Mouse (Mus musculus): Measurements from ENCODE around the gene Tpi1. TPM values are rescaled to one million over a fixed set of nuclear protein-coding genes. Genes with fewer than 3 reads are reported as not detected.
"Not testable (repeated sequence)": the region's sequence is repeated elsewhere in the genome, so short reads cannot be mapped to it uniquely, and the experiment has no call there.

Tpi1 gene
- polyA plus RNA-seq, 1 experiment from 2014 or later, result 537 TPM

- Histone ChIP-seq H3K4me1 (replicated peaks; ENCODE audit: control insufficient read depth, insufficient read depth, low read length) (no peaks in the 10 kb centered on the region), H3K27me3 (replicated peaks; ENCODE audit: control insufficient read depth, insufficient read depth, low read length) (no peaks in the 10 kb centered on the region), H3K9me3 (ENCODE audit: control insufficient read depth) (no peaks in the 10 kb centered on the region), H3K9ac (ENCODE audit: low read depth, low read length) (no peak overlapping the region), H3K4me2 (replicated peaks; ENCODE audit: low read depth) (no peak overlapping the region), H3K4me3 (ENCODE audit: low read depth, low read length) (no peak overlapping the region), H3K27ac (ENCODE audit: low read depth, low read length) (no peak overlapping the region), H3K36me3 (ENCODE audit: control insufficient read depth, insufficient read depth) (peaks cover 30% of the 10 kb centered on the region)
- no peak for TF ChIP-seq CTCF (IDR thresholded peaks at IDR 0.05; ENCODE audit: low read depth)
- no peak for ATAC-seq
- 81% methylated on average over 10 of the region's 10 CpGs for WGBS
Measured at GRCm38 (mm10) chr6:124835531-124835930, 21.4 kb upstream of the Tpi1 start.

GRCm38 (mm10) chr6:124834512-124835081, 20.5 kb upstream of the Tpi1 start:
- Histone ChIP-seq H3K27me3 (replicated peaks; ENCODE audit: control insufficient read depth, insufficient read depth, low read length) (no peaks in the 10 kb centered on the region), H3K27ac (ENCODE audit: low read depth, low read length) (no peak overlapping the region), H3K4me3 (ENCODE audit: low read depth, low read length) (no peak overlapping the region), H3K36me3 (ENCODE audit: control insufficient read depth, insufficient read depth) (peaks cover 30% of the 10 kb centered on the region), H3K4me2 (replicated peaks; ENCODE audit: low read depth) (no peak overlapping the region), H3K4me1 (replicated peaks; ENCODE audit: control insufficient read depth, insufficient read depth, low read length) (no peaks in the 10 kb centered on the region), H3K9me3 (ENCODE audit: control insufficient read depth) (no peaks in the 10 kb centered on the region), H3K9ac (ENCODE audit: low read depth, low read length) (no peak overlapping the region)
- no peak for TF ChIP-seq CTCF (IDR thresholded peaks at IDR 0.05; ENCODE audit: low read depth)
- 68% methylated on average over 6 of the region's 6 CpGs for WGBS
- no peak for ATAC-seq

GRCm38 (mm10) chr6:124831649-124832048, 17.6 kb upstream of the Tpi1 start:
- H3K9me3 ChIP-seq (ENCODE audit: control insufficient read depth), result no peaks in the 10 kb centered on the region

GRCm38 (mm10) chr6:124831199-124831598, 17.1 kb upstream of the Tpi1 start:
- Histone ChIP-seq H3K4me2 (replicated peaks; ENCODE audit: low read depth) (peak overlapping the region; percentile 83; the same call in 1 of the 2 replicates), H3K4me3 (ENCODE audit: low read depth, low read length) (peak overlapping the region; percentile 68; the same call in 1 of the 2 replicates), H3K36me3 (ENCODE audit: control insufficient read depth, insufficient read depth) (peaks cover 30% of the 10 kb centered on the region)
- 92% methylated on average over 4 of the region's 4 CpGs for WGBS
- H3K27me3 ChIP-seq (replicated peaks; ENCODE audit: control insufficient read depth, insufficient read depth, low read length); ATAC-seq; H3K9me3 ChIP-seq (ENCODE audit: control insufficient read depth); H3K4me1 ChIP-seq (replicated peaks; ENCODE audit: control insufficient read depth, insufficient read depth, low read length); H3K27ac ChIP-seq (ENCODE audit: low read depth, low read length); H3K9ac ChIP-seq (ENCODE audit: low read depth, low read length): not testable (repeated sequence)

More at GRCm38 (mm10) chr6:124831649-124832048, 17.6 kb upstream of the Tpi1 start:
- no peak for ATAC-seq
- Histone ChIP-seq H3K4me3 (ENCODE audit: low read depth, low read length) (no peak overlapping the region), H3K4me1 (replicated peaks; ENCODE audit: control insufficient read depth, insufficient read depth, low read length) (peaks cover 5% of the 10 kb centered on the region; the same call in 1 of the 2 replicates), H3K27me3 (replicated peaks; ENCODE audit: control insufficient read depth, insufficient read depth, low read length) (no peaks in the 10 kb centered on the region), H3K9ac (ENCODE audit: low read depth, low read length) (no peak overlapping the region), H3K27ac (ENCODE audit: low read depth, low read length) (no peak overlapping the region), H3K36me3 (ENCODE audit: control insufficient read depth, insufficient read depth) (peaks cover 30% of the 10 kb centered on the region), H3K4me2 (replicated peaks; ENCODE audit: low read depth) (no peak overlapping the region; the same call in 1 of the 2 replicates)
- WGBS, result 88% methylated on average over 8 of the region's 8 CpGs
- TF ChIP-seq CTCF (IDR thresholded peaks at IDR 0.05; ENCODE audit: low read depth), result no peak

GRCm38 (mm10) chr6:124829799-124830700, 16.0 kb upstream of the Tpi1 start:
- peak overlapping the region; percentile 73 for H3K27ac ChIP-seq (ENCODE audit: low read depth, low read length)
- no peaks in the 10 kb centered on the region for H3K9me3 ChIP-seq (ENCODE audit: control insufficient read depth)
- peak overlapping the region; percentile 68 for H3K4me3 ChIP-seq (ENCODE audit: low read depth, low read length)
- TF ChIP-seq CTCF (IDR thresholded peaks at IDR 0.05; ENCODE audit: low read depth), result peak; percentile 19; the same call in 1 of the 2 replicates
- H3K4me1 ChIP-seq (replicated peaks; ENCODE audit: control insufficient read depth, insufficient read depth, low read length), result peaks cover 5% of the 10 kb centered on the region; the same call in 1 of the 2 replicates
- peak overlapping the region; percentile 83 for H3K4me2 ChIP-seq (replicated peaks; ENCODE audit: low read depth)
- under 1% methylated on average over 38 of the region's 38 CpGs for WGBS
- H3K36me3 ChIP-seq (ENCODE audit: control insufficient read depth, insufficient read depth), result peaks cover 42% of the 10 kb centered on the region
- peak; percentile 81 for ATAC-seq
- H3K9ac ChIP-seq (ENCODE audit: low read depth, low read length), result peak overlapping the region; percentile 54
- no peaks in the 10 kb centered on the region for H3K27me3 ChIP-seq (replicated peaks; ENCODE audit: control insufficient read depth, insufficient read depth, low read length)

Measured in intestine, postnatal 0 days (tissue).